Comparison of ENCODE assay signal across 13 mouse cellular contexts in the genomic region with DNA sequence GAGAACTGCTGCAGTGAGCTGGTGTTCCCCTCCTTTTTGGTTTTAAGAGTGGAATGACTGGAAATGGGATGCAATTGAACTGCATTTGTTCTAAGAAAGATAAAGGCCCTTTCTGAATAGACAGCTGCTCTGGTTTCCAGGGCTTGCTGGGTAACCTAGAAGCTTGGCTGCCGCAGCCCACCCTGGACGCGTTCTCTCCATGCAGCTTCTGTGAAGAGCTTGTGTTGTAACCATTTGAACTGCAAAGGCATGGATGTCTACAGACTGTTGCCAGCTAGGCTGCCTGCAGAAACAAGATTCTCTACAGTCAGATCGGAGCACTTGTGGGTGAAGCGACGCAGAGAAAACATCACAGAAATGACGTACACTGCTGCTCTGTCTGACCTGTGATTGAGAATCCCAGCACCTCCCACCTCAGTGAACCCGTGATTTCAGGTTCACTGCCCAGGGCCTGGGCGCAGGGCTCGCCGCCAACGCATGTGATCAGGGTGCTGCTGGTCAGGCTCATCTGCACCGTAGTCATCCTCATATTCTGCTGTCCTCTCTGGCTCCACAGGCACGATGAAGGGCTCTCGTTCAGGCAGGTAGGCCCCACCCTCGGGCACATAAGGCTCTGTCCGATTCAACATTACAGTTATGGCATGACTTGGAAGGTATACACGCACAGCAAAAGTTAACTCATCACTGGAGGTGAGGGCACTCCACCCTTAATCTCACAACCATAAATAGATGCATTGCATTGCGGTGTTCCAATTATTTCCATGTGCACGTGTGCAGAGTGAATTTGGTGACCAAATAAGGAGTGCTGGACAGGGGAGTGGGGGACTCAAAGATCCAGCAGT.
A peak's percentile ranks its signal among the peaks of the same experiment; 100 is the strongest.
DNase-seq lines count a peak whose midpoint lies in the region; ATAC-seq lines count a peak whose summit lies in the region.
"Had no signal": no experiment of that assay in that cellular context is flagged by ENCODE, and none has a peak within 500 bp of the region (broad histone marks: within the 10 kb centered on the region; RNA-seq: fewer than 3 reads in every experiment).

No protein-coding gene starts in this region.

- 74% methylated on average over 20 of the region's 20 CpGs for WGBS in forebrain, embryonic 16.5 days

- H3K9me3 ChIP-seq in forebrain, embryonic 16.5 days (ENCODE audit: control insufficient read depth, low read length): no peaks in the 10 kb centered on the region
- H3K9me3 ChIP-seq: megakaryocyte, embryonic 14.5 days had no signal

- H3K9ac ChIP-seq in forebrain, embryonic 16.5 days (replicated peaks; ENCODE audit: low read depth, low read length): no peak overlapping the region

- intact Hi-C loops in heart, postnatal 36 days (cut with DNase I): no loop called here

- H3K27ac ChIP-seq in forebrain, embryonic 16.5 days (ENCODE audit: low read length): no peak overlapping the region

- H3K36me3 ChIP-seq in forebrain, embryonic 16.5 days (ENCODE audit: control insufficient read depth, insufficient read depth): no peaks in the 10 kb centered on the region

- no peak overlapping the region for H3K4me3 ChIP-seq in forebrain, embryonic 16.5 days (replicated peaks; ENCODE audit: low read length)
- H3K4me3 ChIP-seq: megakaryocyte, embryonic 14.5 days had no signal

- peak; percentile 20 for DNase-seq in heart, postnatal 4 days
- no peak for DNase-seq in heart, postnatal 36 days
- DNase-seq in R1 (ENCODE audit: low read depth, low spot score): peak; percentile 14
- DNase-seq in layer of hippocampus, postnatal 36 days: peak; percentile 5 to 8
- no peak for DNase-seq in lung, postnatal 10 days
- no peak for DNase-seq in spleen, adult 12 weeks (ENCODE audit: low spot score)
- DNase-seq: cerebellum, adult 11 months; retina, postnatal 1 day had no signal

- ATAC-seq in forebrain, embryonic 16.5 days: peak; percentile 83
- no peak for ATAC-seq in granulocyte monocyte progenitor cell, adult 5-6 weeks (replicated peaks; ENCODE audit: poor library complexity, severe bottlenecking)

- no peaks in the 10 kb centered on the region for H3K27me3 ChIP-seq in forebrain, embryonic 16.5 days (replicated peaks; ENCODE audit: control insufficient read depth, insufficient read depth, low read length)
- H3K27me3 ChIP-seq: megakaryocyte, embryonic 14.5 days had no signal

- peaks cover 6% of the 10 kb centered on the region for H3K4me1 ChIP-seq in forebrain, embryonic 16.5 days (replicated peaks; ENCODE audit: control insufficient read depth, insufficient read depth, low read length)
- H3K4me1 ChIP-seq: megakaryocyte, embryonic 14.5 days had no signal

- peak overlapping the region; percentile 6; the same call in 1 of the 2 replicates for H3K4me2 ChIP-seq in forebrain, embryonic 16.5 days (ENCODE audit: low read length)
- H3K4me2 ChIP-seq: heart, embryonic 11.5 days; liver, embryonic 11.5 days had no signal

Comparison
In these comparisons a context has a peak if more than half of its experiments do, and no peak if none do; other contexts are left out.
1. DNase-seq: peak in heart, postnatal 4 days (single experiment), R1 (single experiment) and layer of hippocampus, postnatal 36 days (2 of 2); none in heart, postnatal 36 days (0 of 2), lung, postnatal 10 days (single experiment) and spleen, adult 12 weeks (single experiment).